Mouse (Mus musculus) E14TG2a.4 (cell line): ENCODE results near the gene Mlxip.

Experiments used
- H3K27me3 ChIP-seq: 2 replicates; pipeline ENCODE4 v1.6.1; 2014; ENCODE audit warnings: low read length, control low read depth; ENCODE audit not compliant: insufficient read depth
- H3K36me3 ChIP-seq: 2 replicates; pipeline ENCODE4 v1.6.1; 2014; ENCODE audit warnings: low read length, control low read depth; ENCODE audit not compliant: insufficient read depth
- H3K4me1 ChIP-seq: replicated peaks from 2 replicates; pipeline ENCODE4 v1.6.1; 2014; ENCODE audit warnings: low read depth, low read length, control low read depth
- H3K4me3 ChIP-seq: replicated peaks from 2 replicates; pipeline ENCODE4 v1.5.1; 2014; ENCODE audit warnings: mild to moderate bottlenecking, low read length
- H3K9me3 ChIP-seq: 2 replicates; pipeline ENCODE4 v1.6.1; 2014; ENCODE audit warnings: low read length, control low read depth
- CTCF ChIP-seq: conservative IDR thresholded peaks from 2 replicates; pipeline ENCODE4 v1.5.1; 2014; ENCODE audit warnings: low read length
- NANOG ChIP-seq: IDR thresholded peaks from 2 replicates; pipeline ENCODE4 v1.6.1; 2014; ENCODE audit warnings: borderline replicate concordance, low read length, mixed read lengths
- POU5F1 ChIP-seq: IDR thresholded peaks from 2 replicates; pipeline ENCODE4 v1.6.1; 2014; ENCODE audit warnings: low read length, borderline replicate concordance

The Mlxip gene

GRCm38 (mm10) chr5:123377120-123377955, 17.3 kb upstream of the Mlxip start:
- H3K36me3 ChIP-seq: peaks cover 18% of the 10 kb centered on the region
- no peaks in the 10 kb centered on the region for H3K9me3 ChIP-seq
- TF ChIP-seq NANOG (no peak), CTCF (peak; percentile 100)
- no peaks in the 10 kb centered on the region for H3K27me3 ChIP-seq
- H3K4me3 ChIP-seq: peak overlapping the region; percentile 76
- H3K4me1 ChIP-seq: peaks cover 81% of the 10 kb centered on the region

GRCm38 (mm10) chr5:123378712-123379111, 15.9 kb upstream of the Mlxip start:
- peaks cover 73% of the 10 kb centered on the region for H3K4me1 ChIP-seq
- H3K4me3 ChIP-seq: peak overlapping the region; percentile 76
- H3K9me3 ChIP-seq: no peaks in the 10 kb centered on the region
- H3K27me3 ChIP-seq: no peaks in the 10 kb centered on the region
- TF ChIP-seq NANOG (no peak), CTCF (no peak), POU5F1 (no peak)
- H3K36me3 ChIP-seq: peaks cover 8% of the 10 kb centered on the region; the same call in 1 of the 2 replicates

- H3K27me3 ChIP-seq: no peaks in the 10 kb centered on the region
- no peak overlapping the region for H3K4me3 ChIP-seq
- peaks cover 8% of the 10 kb centered on the region; the same call in 1 of the 2 replicates for H3K36me3 ChIP-seq
- H3K9me3 ChIP-seq: no peaks in the 10 kb centered on the region
- TF ChIP-seq CTCF: no peak
- no peak for TF ChIP-seq NANOG
- TF ChIP-seq POU5F1: no peak
- peaks cover 65% of the 10 kb centered on the region for H3K4me1 ChIP-seq
These were observed 15.1 kb upstream of the Mlxip start for GRCm38 (mm10) chr5:123379504-123379931.

DNA sequence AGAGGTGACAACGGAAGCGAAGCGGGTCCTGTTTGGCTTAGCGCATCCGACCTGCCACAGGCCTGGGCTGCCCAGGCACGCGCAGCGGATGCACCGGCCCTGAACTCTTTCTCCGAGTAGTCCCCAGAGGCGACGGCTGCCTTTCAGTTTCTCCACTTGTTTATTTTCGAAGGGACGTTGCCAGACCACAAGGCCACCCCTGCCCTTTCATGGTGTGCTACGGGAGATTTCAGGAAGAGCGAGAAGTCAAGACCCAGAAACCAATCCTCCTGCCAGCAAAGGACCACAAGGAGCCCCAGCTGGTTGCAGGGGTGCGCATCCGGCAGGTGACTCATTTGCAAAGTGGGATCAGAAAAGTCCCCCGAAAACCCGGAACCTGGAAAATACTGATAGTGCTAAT, 12.6 kb upstream of the Mlxip start:
- Histone ChIP-seq H3K4me1 (peaks cover 52% of the 10 kb centered on the region), H3K4me3 (peak overlapping the region; percentile 67), H3K36me3 (peaks cover 8% of the 10 kb centered on the region; the same call in 1 of the 2 replicates), H3K9me3 (no peaks in the 10 kb centered on the region), H3K27me3 (no peaks in the 10 kb centered on the region)
- TF ChIP-seq CTCF (no peak), POU5F1 (no peak), NANOG (no peak)

GRCm38 (mm10) chr5:123382686-123383085, 11.9 kb upstream of the Mlxip start:
- H3K4me1 ChIP-seq: peaks cover 44% of the 10 kb centered on the region
- TF ChIP-seq CTCF (no peak), NANOG (no peak), POU5F1 (no peak)
- H3K36me3 ChIP-seq: peaks cover 8% of the 10 kb centered on the region; the same call in 1 of the 2 replicates
- peak overlapping the region; percentile 67 for H3K4me3 ChIP-seq
- H3K27me3 ChIP-seq: no peaks in the 10 kb centered on the region
- H3K9me3 ChIP-seq: no peaks in the 10 kb centered on the region

- Histone ChIP-seq H3K9me3 (no peaks in the 10 kb centered on the region), H3K36me3 (no peaks in the 10 kb centered on the region), H3K4me1 (peaks cover 35% of the 10 kb centered on the region), H3K27me3 (no peaks in the 10 kb centered on the region), H3K4me3 (no peak overlapping the region)
- TF ChIP-seq CTCF (no peak), POU5F1 (no peak), NANOG (no peak)
These were observed 6.1 kb upstream of the Mlxip start for GRCm38 (mm10) chr5:123388452-123388851.

DNA sequence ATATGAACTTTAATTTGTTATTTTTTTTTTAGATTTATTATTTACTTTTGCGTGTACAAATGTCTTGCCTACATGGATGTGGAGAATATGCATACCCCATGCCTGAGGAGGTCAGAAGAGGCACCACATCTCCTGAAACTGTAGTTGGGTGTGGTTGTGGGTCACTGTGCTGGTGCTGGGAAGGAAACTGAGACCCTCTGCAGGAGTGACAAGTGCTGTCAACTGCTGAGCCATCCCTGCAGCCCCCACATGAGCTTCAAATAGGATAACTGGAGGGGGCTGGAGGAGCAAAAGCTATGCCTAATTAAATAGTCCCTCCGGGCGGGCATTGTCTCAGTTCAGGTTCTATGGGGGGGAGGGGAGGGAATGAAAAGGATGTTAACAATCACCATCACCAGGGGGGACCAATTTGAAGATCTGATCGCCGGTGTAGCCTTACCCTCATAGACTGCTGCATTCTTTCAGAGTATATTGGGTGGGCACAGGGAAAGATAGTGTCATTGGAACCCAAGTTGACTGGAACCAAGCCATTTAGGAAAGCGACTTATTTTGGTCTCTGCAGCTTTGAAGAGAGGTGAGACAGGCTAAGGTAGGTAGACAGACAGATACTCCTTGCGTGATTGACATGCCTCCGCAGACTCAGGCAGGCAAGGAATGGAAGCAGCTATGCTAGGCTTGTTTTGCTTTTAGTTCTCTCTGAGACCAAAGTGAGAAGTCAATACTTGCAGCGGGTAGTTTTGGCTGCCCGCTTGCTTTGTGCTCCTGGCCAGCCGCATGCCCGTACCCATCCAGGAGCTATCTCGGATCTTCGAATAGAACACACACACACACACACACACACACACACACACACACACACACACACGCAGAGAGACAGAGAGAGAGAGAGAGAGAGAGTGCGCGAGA, 3.8 kb upstream of the Mlxip start:
- H3K4me3 ChIP-seq: peak overlapping the region; percentile 61
- no peaks in the 10 kb centered on the region for H3K36me3 ChIP-seq
- H3K27me3 ChIP-seq: peaks cover 7% of the 10 kb centered on the region; the same call in 1 of the 2 replicates
- H3K9me3 ChIP-seq: no peaks in the 10 kb centered on the region
- peaks cover 51% of the 10 kb centered on the region for H3K4me1 ChIP-seq
- TF ChIP-seq POU5F1 (no peak), CTCF (no peak), NANOG (peak; percentile 85; the same call in 1 of the 2 replicates)

GRCm38 (mm10) chr5:123391442-123391809, 3.2 kb upstream of the Mlxip start:
- Histone ChIP-seq H3K4me3 (peak overlapping the region; percentile 61), H3K9me3 (no peaks in the 10 kb centered on the region), H3K36me3 (no peaks in the 10 kb centered on the region), H3K27me3 (peaks cover 12% of the 10 kb centered on the region; the same call in 1 of the 2 replicates), H3K4me1 (peaks cover 57% of the 10 kb centered on the region)
- TF ChIP-seq CTCF (no peak), POU5F1 (no peak), NANOG (no peak)
